Mouse (Mus musculus) mouse embryonic stem cell (cell line): ENCODE measurements around the gene Anxa6.

Experiments
- in situ Hi-C, 2 experiments: fragments of 300-500 bp; cut with MboI; formaldehyde crosslinking; loops; 1 replicate in 1 of 2; 3 replicates in 1 of 2; pipeline ENCODE4 v1.14.3; 2019 to 2020; ENCODE audit warnings: low sequenced_read_pairs in 2 of 2, low pct_unique_long_range_greater_than_20kb in 1 of 2, mixed read lengths in 1 of 2; ENCODE audit not compliant: unreplicated experiment in 1 of 2

Anxa6 gene

GRCm38 (mm10) chr11:55036601-55037000 is 3.4 kb upstream of the Anxa6 start:
- in situ Hi-C loops: no loop called here

- in situ Hi-C loops: no loop called here
Observed at GRCm38 (mm10) chr11:55032286-55032685, 959 bp downstream of the Anxa6 start.

GRCm38 (mm10) chr11:55031991-55032280 is 1.3 kb downstream of the Anxa6 start:
- in situ Hi-C loops: no loop called here

GRCm38 (mm10) chr11:55031211-55031990 is 1.8 kb downstream of the Anxa6 start:
- in situ Hi-C loops: no loop called here

- in situ Hi-C loops: no loop called here
Observed at GRCm38 (mm10) chr11:55028509-55028908, 4.7 kb downstream of the Anxa6 start.

- in situ Hi-C loops: no loop called here
Observed at GRCm38 (mm10) chr11:55027204-55027855, 5.9 kb downstream of the Anxa6 start.

GRCm38 (mm10) chr11:55025896-55026295 is 7.3 kb downstream of the Anxa6 start:
- in situ Hi-C loops: no loop called here

GRCm38 (mm10) chr11:55023583-55023982 is 9.7 kb downstream of the Anxa6 start:
- in situ Hi-C loops: no loop called here

GRCm38 (mm10) chr11:55023049-55023564 is 10.1 kb downstream of the Anxa6 start:
- in situ Hi-C loops: no loop called here

- in situ Hi-C loops: no loop called here
Observed at GRCm38 (mm10) chr11:55022508-55022907, 10.7 kb downstream of the Anxa6 start.

- in situ Hi-C loops: no loop called here
Observed at GRCm38 (mm10) chr11:55021859-55022258, 11.4 kb downstream of the Anxa6 start.

GRCm38 (mm10) chr11:55021458-55021857 is 11.8 kb downstream of the Anxa6 start:
- in situ Hi-C loops: no loop called here

GRCm38 (mm10) chr11:55019711-55020110 is 13.5 kb downstream of the Anxa6 start:
- in situ Hi-C loops: no loop called here

- in situ Hi-C loops: no loop called here
Observed at GRCm38 (mm10) chr11:55018034-55018433, 15.2 kb downstream of the Anxa6 start.

GRCm38 (mm10) chr11:55017201-55017600 is 16.0 kb downstream of the Anxa6 start:
- in situ Hi-C loops: no loop called here

GRCm38 (mm10) chr11:55016758-55017157 is 16.5 kb downstream of the Anxa6 start:
- in situ Hi-C loops: no loop called here

- in situ Hi-C loops: no loop called here
Observed at GRCm38 (mm10) chr11:55015831-55016241, 17.4 kb downstream of the Anxa6 start.

GRCm38 (mm10) chr11:55015264-55015663 is 18.0 kb downstream of the Anxa6 start:
- in situ Hi-C loops: no loop called here

- in situ Hi-C loops: no loop called here
Observed at GRCm38 (mm10) chr11:55013802-55014201, 19.4 kb downstream of the Anxa6 start.
